Mouse (Mus musculus): ENCODE results near the gene Fance. TPM values are rescaled to one million over a fixed set of nuclear protein-coding genes. Genes with fewer than 3 reads are reported as not detected.

The Fance gene
- total and polyA plus RNA-seq, 2 experiments from 2014 or later, result 26.1 to 33.4 TPM

DNA sequence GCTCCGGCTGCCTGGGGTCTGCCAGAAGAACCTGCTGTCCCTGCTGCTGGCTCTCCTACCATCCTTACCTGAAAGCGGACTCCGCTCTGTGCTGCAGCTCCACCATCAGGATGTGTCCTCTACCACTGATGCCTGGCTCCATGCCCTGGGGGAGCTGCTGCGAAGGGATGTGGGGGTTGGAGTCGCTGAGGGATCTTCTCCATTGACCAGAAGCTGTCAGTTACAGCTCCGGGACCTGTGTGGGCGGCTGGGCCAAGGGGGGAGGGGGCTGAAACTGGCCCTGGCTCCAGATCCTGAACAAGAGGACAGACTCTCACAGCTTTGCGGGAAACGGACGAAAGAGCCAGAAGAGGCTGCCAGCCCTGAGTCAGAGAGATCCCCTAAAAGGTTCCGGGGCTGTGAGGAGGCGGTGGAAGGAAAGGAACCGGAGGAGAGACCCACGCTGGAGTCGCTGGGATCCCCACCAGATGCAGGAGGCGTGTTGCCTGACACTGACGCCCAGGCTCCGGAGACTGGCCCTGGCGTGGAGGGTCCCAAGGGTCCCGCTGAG lies 2.4 kb downstream of the Fance start:
- 80% methylated on average over 20 of the region's 20 CpGs for WGBS
- H3K27ac ChIP-seq (ENCODE audit: low read depth, low read length), result no peak overlapping the region
- H3K9me3 ChIP-seq (ENCODE audit: low read length), result no peaks in the 10 kb centered on the region
- H3K4me3 ChIP-seq (ENCODE audit: low read depth, low read length), result no peak overlapping the region
- peaks cover 6% of the 10 kb centered on the region; the same call in 1 of the 2 replicates for H3K4me1 ChIP-seq (ENCODE audit: insufficient read depth, low read length)
- no peak overlapping the region for H3K4me2 ChIP-seq (ENCODE audit: low read depth, low read length, poor library complexity, severe bottlenecking)
- no peak for TF ChIP-seq CTCF (IDR thresholded peaks at IDR 0.05)
- DNase-seq (ENCODE audit: low spot score) (no peak), ATAC-seq (ENCODE audit: low FRiP score) (no peak)
- no peak overlapping the region for H3K9ac ChIP-seq (replicated peaks; ENCODE audit: low read length, poor library complexity, severe bottlenecking)
- peaks cover 20% of the 10 kb centered on the region for H3K36me3 ChIP-seq (ENCODE audit: insufficient read depth, low read length)
- no peaks in the 10 kb centered on the region for H3K27me3 ChIP-seq (ENCODE audit: insufficient read depth, low read length)

DNA sequence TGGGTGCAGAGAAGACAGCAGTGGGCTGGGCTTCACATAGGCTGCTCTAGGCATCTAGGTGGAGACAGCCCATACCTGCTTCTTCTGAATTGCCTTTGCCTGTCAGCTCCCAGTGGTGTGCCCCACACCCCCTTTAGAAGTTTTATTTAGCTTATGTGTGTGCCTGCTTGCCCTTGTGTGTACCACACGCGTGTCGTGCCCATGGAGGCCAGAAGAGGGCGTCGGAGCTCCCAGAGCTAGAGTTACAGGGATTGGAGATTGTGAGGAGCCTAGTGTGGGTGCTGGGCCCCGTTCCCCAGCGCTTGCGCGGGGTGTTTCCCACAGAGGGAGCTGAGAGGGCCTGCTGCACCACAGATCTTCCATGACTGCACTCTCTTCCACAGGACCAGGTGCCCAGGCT lies 3.2 kb downstream of the Fance start:
- Histone ChIP-seq H3K4me3 (ENCODE audit: low read depth, low read length) (no peak overlapping the region), H3K27ac (ENCODE audit: low read depth, low read length) (no peak overlapping the region), H3K4me2 (ENCODE audit: low read depth, low read length, poor library complexity, severe bottlenecking) (no peak overlapping the region), H3K36me3 (ENCODE audit: insufficient read depth, low read length) (peaks cover 20% of the 10 kb centered on the region), H3K9ac (replicated peaks; ENCODE audit: low read length, poor library complexity, severe bottlenecking) (no peak overlapping the region), H3K9me3 (ENCODE audit: low read length) (no peaks in the 10 kb centered on the region), H3K27me3 (ENCODE audit: insufficient read depth, low read length) (no peaks in the 10 kb centered on the region), H3K4me1 (ENCODE audit: insufficient read depth, low read length) (peaks cover 6% of the 10 kb centered on the region; the same call in 1 of the 2 replicates)
- no peak for DNase-seq (ENCODE audit: low spot score)
- WGBS, result 92% methylated on average over 9 of the region's 9 CpGs
- ATAC-seq (ENCODE audit: low FRiP score), result no peak
- TF ChIP-seq CTCF (IDR thresholded peaks at IDR 0.05), result peak; percentile 18

DNA sequence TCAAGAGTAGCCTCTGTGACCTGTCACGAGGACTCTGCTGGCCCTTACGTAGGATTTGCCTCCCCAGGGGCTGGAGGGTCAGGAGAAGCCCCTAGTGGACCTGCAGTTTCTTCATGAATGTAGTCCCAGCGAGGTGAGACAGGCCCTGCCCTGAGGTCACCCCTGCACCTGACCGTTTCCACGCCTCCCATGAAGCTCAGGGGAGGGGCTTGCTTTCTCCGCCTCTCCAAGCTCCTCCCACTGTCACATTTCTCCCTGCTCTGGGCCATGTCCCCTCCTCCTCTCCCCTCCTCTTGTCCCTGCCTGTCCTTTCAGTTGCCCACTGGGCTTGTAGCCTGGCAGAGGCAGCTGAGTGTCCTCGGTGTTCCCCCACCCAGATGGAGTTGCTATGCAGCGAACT lies 3.8 kb downstream of the Fance start:
- no peak overlapping the region for H3K4me2 ChIP-seq (ENCODE audit: low read depth, low read length, poor library complexity, severe bottlenecking)
- TF ChIP-seq CTCF (IDR thresholded peaks at IDR 0.05), result no peak
- WGBS, result 63% methylated on average over 8 of the region's 8 CpGs

DNA sequence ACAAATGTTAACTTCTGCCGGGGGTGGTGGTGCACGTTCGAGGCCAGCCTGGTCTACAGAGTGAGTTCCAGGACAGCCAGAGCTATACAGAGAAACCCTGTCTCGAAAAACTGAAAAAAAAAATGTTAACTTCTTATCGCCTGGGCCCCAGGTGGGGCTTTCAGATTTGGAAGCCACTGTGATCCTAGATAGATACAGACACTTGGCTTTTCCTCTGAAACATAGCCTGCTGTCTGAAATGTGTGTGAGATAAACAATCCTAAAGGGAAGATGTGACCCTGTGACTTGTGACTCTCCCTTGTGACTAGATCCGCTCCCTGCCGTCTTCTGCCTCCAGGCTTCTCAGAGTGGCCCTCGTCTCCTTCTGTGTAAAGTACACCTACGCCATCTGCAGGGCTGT lies 4.4 kb downstream of the Fance start:
- no peak for DNase-seq (ENCODE audit: low spot score)
- H3K9me3 ChIP-seq (ENCODE audit: low read length), result no peaks in the 10 kb centered on the region
- peaks cover 20% of the 10 kb centered on the region for H3K36me3 ChIP-seq (ENCODE audit: insufficient read depth, low read length)
- H3K4me2 ChIP-seq (ENCODE audit: low read depth, low read length, poor library complexity, severe bottlenecking), result no peak overlapping the region
- H3K4me1 ChIP-seq (ENCODE audit: insufficient read depth, low read length), result peaks cover 6% of the 10 kb centered on the region; the same call in 1 of the 2 replicates
- WGBS, result 85% methylated on average over 9 of the region's 9 CpGs
- no peak overlapping the region for H3K9ac ChIP-seq (replicated peaks; ENCODE audit: low read length, poor library complexity, severe bottlenecking)
- H3K4me3 ChIP-seq (ENCODE audit: low read depth, low read length), result no peak overlapping the region
- no peak for ATAC-seq (ENCODE audit: low FRiP score)
- H3K27ac ChIP-seq (ENCODE audit: low read depth, low read length), result no peak overlapping the region
- H3K27me3 ChIP-seq (ENCODE audit: insufficient read depth, low read length), result no peaks in the 10 kb centered on the region
- TF ChIP-seq CTCF (IDR thresholded peaks at IDR 0.05), result no peak

More for the DNA sequence above, 3.8 kb downstream of the Fance start:
- no peak overlapping the region for H3K4me3 ChIP-seq (ENCODE audit: low read depth, low read length)
- H3K27me3 ChIP-seq (ENCODE audit: insufficient read depth, low read length), result no peaks in the 10 kb centered on the region
- peaks cover 20% of the 10 kb centered on the region for H3K36me3 ChIP-seq (ENCODE audit: insufficient read depth, low read length)
- no peak overlapping the region for H3K9ac ChIP-seq (replicated peaks; ENCODE audit: low read length, poor library complexity, severe bottlenecking)
- DNase-seq (ENCODE audit: low spot score) (no peak), ATAC-seq (ENCODE audit: low FRiP score) (no peak)
- no peak overlapping the region for H3K27ac ChIP-seq (ENCODE audit: low read depth, low read length)
- no peaks in the 10 kb centered on the region for H3K9me3 ChIP-seq (ENCODE audit: low read length)
- H3K4me1 ChIP-seq (ENCODE audit: insufficient read depth, low read length), result peaks cover 6% of the 10 kb centered on the region; the same call in 1 of the 2 replicates

DNA sequence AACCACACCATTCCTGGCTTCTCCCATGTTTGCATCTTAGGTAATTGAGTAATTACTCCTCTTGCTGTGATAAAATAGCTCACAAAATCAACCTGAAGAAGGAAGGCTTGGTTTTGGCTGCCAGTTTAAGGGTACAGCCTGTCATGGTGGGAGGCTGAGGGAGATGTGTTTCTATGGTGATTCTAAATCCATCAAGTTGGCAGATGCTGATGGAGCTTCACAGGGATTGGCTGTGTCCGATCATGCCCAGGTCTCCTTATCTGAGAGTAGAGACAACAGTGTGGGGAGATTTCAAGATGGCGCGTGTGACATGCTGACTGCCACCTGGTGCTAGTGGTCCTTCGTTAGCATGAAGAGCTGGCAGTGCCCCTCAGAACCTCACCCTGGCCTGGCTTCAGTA lies 8.4 kb downstream of the Fance start:
- Histone ChIP-seq H3K9ac (replicated peaks; ENCODE audit: low read length, poor library complexity, severe bottlenecking) (no peak overlapping the region), H3K27me3 (ENCODE audit: insufficient read depth, low read length) (no peaks in the 10 kb centered on the region), H3K9me3 (ENCODE audit: low read length) (no peaks in the 10 kb centered on the region), H3K4me3 (ENCODE audit: low read depth, low read length) (no peak overlapping the region), H3K27ac (ENCODE audit: low read depth, low read length) (no peak overlapping the region), H3K4me2 (ENCODE audit: low read depth, low read length, poor library complexity, severe bottlenecking) (no peak overlapping the region), H3K36me3 (ENCODE audit: insufficient read depth, low read length) (peaks cover 19% of the 10 kb centered on the region), H3K4me1 (ENCODE audit: insufficient read depth, low read length) (no peaks in the 10 kb centered on the region)
- TF ChIP-seq CTCF (IDR thresholded peaks at IDR 0.05), result no peak
- WGBS, result 92% methylated on average over 4 of the region's 4 CpGs
- ATAC-seq (ENCODE audit: low FRiP score) (no peak), DNase-seq (ENCODE audit: low spot score) (no peak)

DNA sequence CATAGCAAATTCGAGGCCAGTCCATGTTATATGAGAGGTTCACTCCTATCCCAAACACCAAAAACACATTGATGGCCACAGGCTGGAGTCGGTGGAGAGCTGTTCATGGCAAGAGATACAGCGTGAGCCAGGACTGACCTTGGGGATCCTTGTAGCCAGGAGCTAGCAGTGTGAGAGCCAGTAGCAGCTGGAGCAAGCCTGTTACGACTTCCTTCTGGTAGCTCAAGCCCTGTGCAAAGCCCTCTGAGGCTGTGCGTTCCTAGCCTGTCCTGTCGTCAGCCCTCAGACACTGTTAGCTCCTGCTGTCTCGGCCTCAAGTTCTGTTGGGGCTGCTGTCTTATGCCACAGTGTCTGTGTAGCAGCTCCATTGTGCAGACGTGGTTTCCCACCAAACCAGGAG lies 10.5 kb downstream of the Fance start:
- Histone ChIP-seq H3K9me3 (ENCODE audit: low read length) (no peaks in the 10 kb centered on the region), H3K4me3 (ENCODE audit: low read depth, low read length) (no peak overlapping the region), H3K4me1 (ENCODE audit: insufficient read depth, low read length) (no peaks in the 10 kb centered on the region), H3K27me3 (ENCODE audit: insufficient read depth, low read length) (no peaks in the 10 kb centered on the region), H3K27ac (ENCODE audit: low read depth, low read length) (no peak overlapping the region), H3K9ac (replicated peaks; ENCODE audit: low read length, poor library complexity, severe bottlenecking) (no peak overlapping the region), H3K4me2 (ENCODE audit: low read depth, low read length, poor library complexity, severe bottlenecking) (no peak overlapping the region), H3K36me3 (ENCODE audit: insufficient read depth, low read length) (peaks cover 4% of the 10 kb centered on the region)
- no peak for ATAC-seq (ENCODE audit: low FRiP score)
- no peak for TF ChIP-seq CTCF (IDR thresholded peaks at IDR 0.05)
- DNase-seq (ENCODE audit: low spot score), result no peak
- 92% methylated on average over 8 of the region's 8 CpGs for WGBS
